Mouse (Mus musculus) forebrain, embryonic 10.5 days (tissue): ENCODE results near the gene Cstb. TPM values are rescaled to one million over a fixed set of nuclear protein-coding genes. Genes with fewer than 3 reads are reported as not detected.

Source experiments
- DNase-seq: peaks from one replicate; pipeline ENCODE4 v3.0.0-alpha.2; 2017; ENCODE audit warnings: low spot score; ENCODE audit errors: extremely low spot score
- H3K27ac ChIP-seq: fragments of 300-500 bp; sonication (generic); 2 replicates; pipeline ENCODE4 v1.5.1; 2016; ENCODE audit warnings: mild to moderate bottlenecking
- H3K27me3 ChIP-seq: fragments of 300-500 bp; sonication (generic); 2 replicates; pipeline ENCODE4 v1.6.1; 2016; ENCODE audit warnings: mild to moderate bottlenecking; ENCODE audit not compliant: poor library complexity, severe bottlenecking
- H3K36me3 ChIP-seq: fragments of 300-500 bp; sonication (generic); replicated peaks from 2 replicates; pipeline ENCODE4 v1.6.1; 2016; ENCODE audit warnings: mild to moderate bottlenecking, moderate library complexity
- H3K4me1 ChIP-seq: fragments of 300-500 bp; sonication (generic); 2 replicates; pipeline ENCODE4 v1.6.1; 2016
- H3K4me3 ChIP-seq: fragments of 300-500 bp; sonication (generic); 2 replicates; pipeline ENCODE4 v1.5.1; 2016; ENCODE audit warnings: mild to moderate bottlenecking, moderate library complexity
- H3K9me3 ChIP-seq: fragments of 300-500 bp; sonication (generic); 2 replicates; pipeline ENCODE4 v1.6.1; 2016; ENCODE audit warnings: mild to moderate bottlenecking, moderate library complexity
- WGBS: fragments of 180-500 bp; shearing (Covaris S2); methylation state at CpG from one replicate; pipeline ENCODE4 v1.1.7; 2016; 5-methylcytosine and 5-hydroxymethylcytosine counted together
- polyA plus RNA-seq: library from polyadenylated mRNA; unstranded; fragments of >200 nt; fragmentation: Nextera tagmentation; extraction: Ambion mirVana; gene quantifications from 2 replicates; pipeline ENCODE4 v1.2.1, GENCODE M21; 2016

The Cstb gene
- polyA plus RNA-seq, 1 experiment from 2014 or later, result 115 TPM

- Histone ChIP-seq H3K27ac (peak overlapping the region; percentile 54; the same call in 1 of the 2 replicates), H3K36me3 (peaks cover 31% of the 10 kb centered on the region), H3K9me3 (no peaks in the 10 kb centered on the region), H3K4me3 (no peak overlapping the region), H3K27me3 (no peaks in the 10 kb centered on the region), H3K4me1 (peaks cover 26% of the 10 kb centered on the region)
- 68% methylated on average over 4 of the region's 4 CpGs for WGBS
- no peak for DNase-seq
Observed at GRCm38 (mm10) chr10:78452641-78453040, 27.2 kb downstream of the Cstb start.

- Histone ChIP-seq H3K36me3 (no peaks in the 10 kb centered on the region), H3K4me1 (peaks cover 44% of the 10 kb centered on the region), H3K27me3 (no peaks in the 10 kb centered on the region), H3K4me3 (no peak overlapping the region), H3K9me3 (no peaks in the 10 kb centered on the region), H3K27ac (no peak overlapping the region)
- WGBS, result 94% methylated on average over 13 of the region's 13 CpGs
- DNase-seq, result no peak
Observed at GRCm38 (mm10) chr10:78456696-78457095, 31.2 kb downstream of the Cstb start.

GRCm38 (mm10) chr10:78457495-78458347, 32.3 kb downstream of the Cstb start:
- H3K4me1 ChIP-seq, result peaks cover 37% of the 10 kb centered on the region
- H3K36me3 ChIP-seq, result no peaks in the 10 kb centered on the region
- DNase-seq, result no peak
- H3K4me3 ChIP-seq, result peak overlapping the region; percentile 10
- 29% methylated on average over 10 of the region's 10 CpGs for WGBS
- no peak overlapping the region for H3K27ac ChIP-seq
- H3K9me3 ChIP-seq, result no peaks in the 10 kb centered on the region
- H3K27me3 ChIP-seq, result no peaks in the 10 kb centered on the region

DNA sequence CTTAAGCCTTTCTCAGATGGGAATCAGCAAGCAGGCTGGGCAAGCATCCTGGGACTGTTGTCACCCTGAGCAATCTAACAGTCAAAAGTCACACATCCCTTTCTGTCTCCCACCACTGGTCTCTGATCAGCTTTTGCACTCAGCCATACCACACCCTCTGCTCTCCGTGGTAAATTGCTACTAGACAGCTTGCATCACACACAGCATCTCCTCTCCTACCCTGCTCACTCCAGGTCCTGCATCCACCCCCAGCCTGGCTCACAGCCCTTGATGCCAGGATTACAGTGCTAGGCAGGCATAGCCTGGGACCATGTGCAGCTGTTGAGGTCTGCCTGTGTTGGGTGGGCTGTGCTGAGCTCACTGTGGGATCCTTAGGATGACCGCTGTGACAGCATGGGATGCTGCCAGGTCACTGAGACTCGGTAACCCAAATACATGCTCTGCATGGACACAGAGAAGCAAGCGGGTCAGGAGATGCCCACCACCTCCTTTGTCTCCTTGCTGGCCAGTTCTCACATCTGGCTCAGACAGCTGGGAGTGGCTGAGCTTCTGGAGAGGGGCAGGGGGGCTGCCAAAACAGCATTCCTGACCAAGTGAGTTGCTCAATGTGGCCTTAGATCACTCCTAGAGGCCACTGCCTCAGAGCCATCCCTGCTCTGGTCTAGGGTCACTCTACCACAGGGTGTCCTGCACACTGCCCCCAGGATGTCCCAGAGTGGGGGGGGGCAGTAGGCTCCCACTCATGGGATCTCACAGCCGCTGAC, 33.1 kb downstream of the Cstb start:
- H3K27me3 ChIP-seq, result peaks cover 7% of the 10 kb centered on the region
- peaks cover 36% of the 10 kb centered on the region for H3K4me1 ChIP-seq
- H3K9me3 ChIP-seq, result no peaks in the 10 kb centered on the region
- H3K27ac ChIP-seq, result peak overlapping the region; percentile 48; the same call in 1 of the 2 replicates
- no peaks in the 10 kb centered on the region for H3K36me3 ChIP-seq
- 70% methylated on average over 5 of the region's 5 CpGs for WGBS
- DNase-seq, result no peak
- no peak overlapping the region for H3K4me3 ChIP-seq

- WGBS, result 74% methylated on average over 5 of the region's 5 CpGs
- H3K4me3 ChIP-seq, result no peak overlapping the region
- no peaks in the 10 kb centered on the region for H3K36me3 ChIP-seq
- no peaks in the 10 kb centered on the region for H3K9me3 ChIP-seq
- peaks cover 47% of the 10 kb centered on the region for H3K4me1 ChIP-seq
- H3K27ac ChIP-seq, result no peak overlapping the region
- DNase-seq, result no peak
- peaks cover 13% of the 10 kb centered on the region for H3K27me3 ChIP-seq
Observed at GRCm38 (mm10) chr10:78460463-78460862, 35.0 kb downstream of the Cstb start.

DNA sequence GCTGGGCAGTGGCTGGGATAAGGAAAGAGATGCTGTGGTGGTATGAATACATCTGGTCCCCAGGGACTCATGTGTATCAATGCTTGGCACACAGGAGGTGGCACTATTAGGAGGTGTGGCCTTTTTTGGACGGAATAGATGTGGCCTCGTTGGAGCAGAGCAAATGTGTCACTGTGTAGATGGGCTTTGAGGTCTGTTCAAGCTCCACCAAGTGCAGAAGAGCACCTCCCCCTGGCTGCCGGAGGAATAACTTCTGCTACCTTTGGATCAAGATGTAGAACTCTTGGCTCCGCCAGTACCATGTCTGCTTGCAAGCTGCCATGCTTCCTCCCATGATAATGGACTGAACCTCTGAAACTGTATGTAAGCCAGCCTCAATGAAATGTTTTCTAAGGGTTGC, 36.3 kb downstream of the Cstb start:
- H3K4me3 ChIP-seq, result no peak overlapping the region
- peaks cover 16% of the 10 kb centered on the region for H3K27me3 ChIP-seq
- H3K27ac ChIP-seq, result no peak overlapping the region
- WGBS, result 81% methylated on average over 4 of the region's 4 CpGs
- H3K9me3 ChIP-seq, result no peaks in the 10 kb centered on the region
- peaks cover 46% of the 10 kb centered on the region for H3K4me1 ChIP-seq
- no peaks in the 10 kb centered on the region for H3K36me3 ChIP-seq
- DNase-seq, result no peak

DNA sequence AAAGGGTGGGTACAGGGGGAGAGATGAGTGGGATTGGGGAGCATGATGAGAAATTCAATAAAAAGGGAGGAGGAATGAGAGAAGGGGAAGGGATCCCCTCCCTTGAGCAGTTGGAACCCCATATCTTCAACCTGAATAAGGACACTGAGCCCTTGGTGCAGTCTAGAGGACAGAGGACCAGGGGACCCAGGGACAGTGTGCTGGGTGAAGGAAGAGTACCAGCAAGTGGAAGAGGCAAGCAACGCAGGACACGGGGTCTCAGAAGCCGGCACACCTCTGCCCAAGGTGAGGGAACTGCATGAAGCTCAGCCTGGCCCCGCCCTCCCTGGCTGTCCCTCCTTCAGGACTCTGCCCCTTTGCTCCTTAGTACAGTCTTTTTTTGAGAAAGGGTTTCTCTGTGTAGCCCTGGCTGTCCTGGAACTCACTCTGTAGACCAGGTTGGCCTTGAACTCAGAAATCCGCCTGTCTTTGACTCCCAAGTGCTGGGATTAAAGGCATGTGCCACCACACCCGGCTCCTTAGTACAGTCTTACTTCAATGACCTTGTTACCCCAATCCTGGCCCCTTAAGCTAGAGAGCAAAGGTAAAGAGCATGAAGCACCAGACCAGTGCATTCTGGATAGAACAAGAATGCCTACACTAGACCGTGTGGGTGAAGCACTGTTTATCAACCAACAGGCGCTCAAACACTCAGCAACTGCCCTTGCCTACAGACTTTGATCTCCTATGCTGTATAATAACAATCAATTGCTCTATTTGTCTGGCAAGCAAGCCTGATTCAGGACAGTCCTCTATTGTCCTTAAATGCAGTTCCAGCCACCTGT, 37.7 kb downstream of the Cstb start:
- Histone ChIP-seq H3K27me3 (peaks cover 16% of the 10 kb centered on the region), H3K4me3 (0 out of 2 replicates have a peak overlapping the region, but pooled peaks have one; percentile 77), H3K36me3 (no peaks in the 10 kb centered on the region), H3K9me3 (no peaks in the 10 kb centered on the region), H3K27ac (no peak overlapping the region), H3K4me1 (peaks cover 46% of the 10 kb centered on the region)
- no peak for DNase-seq
- 90% methylated on average over 8 of the region's 8 CpGs for WGBS

DNA sequence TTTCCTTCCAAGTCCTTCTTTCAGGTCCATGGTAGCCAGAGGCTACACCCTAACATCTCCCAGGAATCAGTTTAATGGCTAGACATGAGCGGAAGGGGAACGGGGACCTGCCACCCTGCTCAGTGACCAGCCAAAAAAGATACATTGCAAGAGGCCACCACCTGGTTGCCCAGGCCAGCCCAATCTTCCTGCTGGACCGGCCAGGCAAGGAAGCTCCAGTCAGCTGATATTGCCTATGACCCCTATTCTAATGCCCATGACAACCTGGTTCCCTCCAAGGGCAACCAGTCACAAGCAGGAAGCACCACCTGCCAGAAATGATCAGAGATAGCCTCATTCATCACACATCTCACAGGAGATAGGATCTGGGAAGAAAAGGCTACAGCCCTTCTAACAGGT, 38.3 kb downstream of the Cstb start:
- Histone ChIP-seq H3K4me1 (peaks cover 42% of the 10 kb centered on the region), H3K9me3 (no peaks in the 10 kb centered on the region), H3K36me3 (no peaks in the 10 kb centered on the region), H3K4me3 (peak overlapping the region; percentile 77), H3K27ac (no peak overlapping the region), H3K27me3 (peaks cover 16% of the 10 kb centered on the region)
- DNase-seq, result no peak
- WGBS, result 82% methylated on average over 3 of the region's 3 CpGs

GRCm38 (mm10) chr10:78464201-78464791, 38.8 kb downstream of the Cstb start:
- peaks cover 39% of the 10 kb centered on the region for H3K4me1 ChIP-seq
- no peak for DNase-seq
- H3K36me3 ChIP-seq, result no peaks in the 10 kb centered on the region
- WGBS, result under 1% methylated on average over 32 of the region's 32 CpGs
- H3K9me3 ChIP-seq, result no peaks in the 10 kb centered on the region
- H3K27ac ChIP-seq, result peak overlapping the region; percentile 83
- peaks cover 16% of the 10 kb centered on the region for H3K27me3 ChIP-seq
- H3K4me3 ChIP-seq, result peak overlapping the region; percentile 77

DNA sequence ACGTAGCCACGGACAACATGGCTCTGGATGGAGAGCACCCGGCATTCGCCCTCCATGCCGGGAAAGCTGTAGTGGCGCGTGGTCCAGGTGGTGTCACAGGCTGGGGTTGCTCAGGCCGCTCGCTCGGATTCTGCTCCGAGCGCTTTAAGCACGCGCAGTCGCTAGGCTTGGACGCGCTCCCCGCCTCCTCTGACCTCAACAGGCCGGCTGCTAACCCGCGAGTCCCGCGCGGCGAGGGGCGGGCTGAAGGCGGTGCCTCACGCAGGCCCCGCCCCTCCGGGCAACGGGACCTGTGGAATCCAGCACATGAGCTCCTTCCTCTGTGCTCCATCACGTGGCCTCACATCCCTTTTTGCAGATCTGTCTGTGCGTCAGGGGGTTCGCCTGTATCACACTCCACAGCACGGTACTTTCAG, 39.3 kb downstream of the Cstb start, which contains the start of gene Pdxk:
Pdxk (minus strand) TSS at position 184 of the 416 bp plus-strand sequence.
- H3K27me3 ChIP-seq, result peaks cover 16% of the 10 kb centered on the region
- H3K36me3 ChIP-seq, result no peaks in the 10 kb centered on the region
- peak; percentile 87 for DNase-seq
- no peaks in the 10 kb centered on the region for H3K9me3 ChIP-seq
- H3K4me3 ChIP-seq, result peak within 1 kb of the TSS; percentile 77
- 0% methylated on average over 35 of the region's 35 CpGs for WGBS
- H3K27ac ChIP-seq, result peak within 1 kb of the TSS; percentile 83
- H3K4me1 ChIP-seq, result peaks cover 39% of the 10 kb centered on the region

DNA sequence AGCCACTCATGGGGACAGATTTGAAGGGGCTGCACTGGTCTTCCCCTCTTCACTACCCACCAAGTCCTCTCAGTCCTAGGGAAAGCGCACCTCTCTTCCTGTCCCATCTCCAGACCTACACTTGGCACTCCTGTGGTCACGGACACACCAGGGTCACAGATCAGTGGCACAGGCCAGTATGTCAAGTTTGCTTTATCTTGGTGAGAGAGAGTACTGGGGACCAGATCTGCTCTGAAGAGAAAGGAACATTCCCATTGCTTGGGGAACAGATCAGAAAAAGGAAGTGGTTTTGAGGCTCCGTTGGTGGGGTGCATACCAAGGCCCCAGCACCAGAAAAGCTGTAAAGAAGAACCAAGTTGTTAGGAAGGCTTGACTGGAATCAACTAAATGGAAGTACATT, 40.0 kb downstream of the Cstb start:
- WGBS, result 83% methylated on average over 3 of the region's 3 CpGs
- Histone ChIP-seq H3K27me3 (peaks cover 16% of the 10 kb centered on the region), H3K36me3 (no peaks in the 10 kb centered on the region), H3K9me3 (no peaks in the 10 kb centered on the region), H3K4me3 (peak overlapping the region; percentile 77), H3K4me1 (peaks cover 40% of the 10 kb centered on the region), H3K27ac (peak overlapping the region; percentile 83)
- DNase-seq, result no peak

DNA sequence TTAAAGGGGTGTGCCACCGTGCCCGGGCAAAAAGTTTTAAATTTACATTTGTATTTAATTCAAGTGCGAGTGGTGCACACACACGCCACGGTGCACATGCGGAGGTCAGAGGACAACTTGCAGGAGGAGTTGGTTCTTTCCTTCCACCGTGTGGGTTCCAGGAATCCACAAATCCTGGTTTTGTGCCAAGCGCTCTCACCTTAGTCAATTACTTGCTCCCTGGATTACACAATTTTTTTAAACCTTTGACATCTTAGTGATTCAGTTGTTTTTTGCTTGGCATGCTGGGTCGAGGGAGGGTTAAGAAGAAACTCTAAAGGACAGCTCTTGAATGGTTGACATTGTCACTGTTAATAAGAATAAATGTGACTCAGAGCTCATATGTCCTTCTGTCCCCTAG, 41.2 kb downstream of the Cstb start:
- no peak for DNase-seq
- WGBS, result 88% methylated on average over 9 of the region's 9 CpGs
- H3K27ac ChIP-seq, result no peak overlapping the region
- peaks cover 17% of the 10 kb centered on the region for H3K27me3 ChIP-seq
- no peaks in the 10 kb centered on the region for H3K36me3 ChIP-seq
- H3K9me3 ChIP-seq, result no peaks in the 10 kb centered on the region
- no peak overlapping the region for H3K4me3 ChIP-seq
- H3K4me1 ChIP-seq, result peaks cover 46% of the 10 kb centered on the region
